Mouse (Mus musculus) brain, embryonic 18.5 days (tissue): ENCODE data around the gene Msh5.
A peak's percentile ranks its signal among the peaks of the same experiment; 100 is the strongest.
"Not testable (repeated sequence)": the region's sequence is repeated elsewhere in the genome, so short reads cannot be mapped to it uniquely, and the experiment has no call there.

Experiments
- DNase-seq: peaks from one replicate; pipeline ENCODE4 v3.0.0-alpha.2; 2012; ENCODE audit warnings: low read depth, low spot score

The Msh5 gene

GRCm38 (mm10) chr17:35002153-35002865, 44.2 kb downstream of the Msh5 start:
- no peak for DNase-seq

- DNase-seq = no peak
Observed at GRCm38 (mm10) chr17:35001452-35002152, 44.9 kb downstream of the Msh5 start.

DNA sequence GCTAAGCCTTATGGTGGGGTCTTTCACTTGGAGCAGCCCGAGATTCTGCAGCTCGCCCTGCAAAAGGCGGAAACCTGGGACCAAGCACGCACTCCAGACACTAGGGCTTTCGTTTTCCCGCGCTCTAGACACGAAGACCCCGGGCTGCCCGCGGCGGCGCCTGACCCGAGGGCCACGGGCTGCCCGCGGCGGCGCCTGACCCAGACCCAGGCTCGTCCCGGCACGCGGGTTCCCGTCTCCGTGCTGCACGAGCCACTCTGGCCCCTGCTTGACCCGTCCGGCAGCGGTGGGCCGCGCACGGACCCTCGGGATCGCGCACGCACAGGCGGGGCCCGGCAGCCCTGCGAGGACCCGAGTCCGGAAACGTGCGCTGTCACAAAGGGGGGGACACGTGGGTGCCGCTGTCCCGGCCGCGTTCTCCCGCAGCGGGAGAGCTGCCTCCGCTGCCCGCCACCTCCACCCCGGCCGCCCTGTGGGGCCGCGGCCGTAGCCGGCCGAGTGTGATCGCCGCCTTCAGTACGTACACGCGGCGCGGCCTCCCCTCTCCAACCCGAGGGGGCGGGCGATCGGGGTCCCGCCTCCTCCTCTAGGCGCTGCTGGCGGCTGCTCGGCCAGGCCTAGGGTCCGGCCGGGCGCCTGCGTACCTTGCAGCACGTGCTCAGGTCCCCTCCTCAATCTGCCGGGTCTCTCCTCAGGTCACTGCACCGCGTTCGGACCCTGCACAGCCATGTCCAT, 45.7 kb downstream of the Msh5 start, which contains the start of gene Vars:
Gene Vars, plus strand, starts transcription at position 271 of the 735 bp plus-strand sequence.
- peak; percentile 60 for DNase-seq

DNA sequence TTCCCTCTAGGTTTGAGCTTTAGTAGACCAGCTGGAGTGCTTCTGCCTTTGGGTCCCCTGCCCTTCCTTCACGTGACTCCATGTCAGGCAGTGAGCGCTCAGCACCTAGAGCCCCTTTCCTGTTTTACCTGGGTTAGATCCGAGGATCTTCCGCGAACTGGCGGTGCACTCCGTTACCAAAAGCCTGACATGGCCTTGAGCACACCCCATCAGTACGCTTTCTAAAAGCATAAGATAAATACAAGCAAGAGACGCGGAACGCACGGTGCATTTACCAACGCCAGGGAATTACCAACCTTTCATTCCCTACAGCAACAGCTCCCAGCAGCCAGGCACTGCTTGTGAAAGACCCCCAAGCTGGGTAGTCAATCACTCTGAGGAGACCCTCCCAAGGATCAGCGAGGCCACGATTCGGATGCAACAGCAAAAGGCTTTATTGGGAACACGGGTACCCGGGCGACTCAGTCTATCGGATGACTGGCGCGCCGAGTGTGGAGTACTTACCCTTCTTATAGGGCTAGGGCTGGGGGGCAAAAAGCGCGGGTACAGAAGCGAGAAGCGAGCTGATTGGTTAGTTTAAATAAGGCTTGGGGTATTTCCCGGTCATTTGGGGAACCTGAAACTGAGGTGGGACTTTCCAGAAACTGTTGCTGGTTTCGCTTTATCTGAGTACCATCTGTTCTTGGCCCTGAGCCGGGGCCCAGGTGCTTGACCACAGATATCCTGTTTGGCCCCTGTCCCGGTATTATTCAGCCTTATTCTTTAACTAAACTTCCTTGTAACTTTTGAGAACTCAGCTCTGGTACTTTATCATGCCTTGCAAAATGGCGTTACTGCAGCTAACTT, 46.5 kb downstream of the Msh5 start:
- DNase-seq = not testable (repeated sequence)

DNA sequence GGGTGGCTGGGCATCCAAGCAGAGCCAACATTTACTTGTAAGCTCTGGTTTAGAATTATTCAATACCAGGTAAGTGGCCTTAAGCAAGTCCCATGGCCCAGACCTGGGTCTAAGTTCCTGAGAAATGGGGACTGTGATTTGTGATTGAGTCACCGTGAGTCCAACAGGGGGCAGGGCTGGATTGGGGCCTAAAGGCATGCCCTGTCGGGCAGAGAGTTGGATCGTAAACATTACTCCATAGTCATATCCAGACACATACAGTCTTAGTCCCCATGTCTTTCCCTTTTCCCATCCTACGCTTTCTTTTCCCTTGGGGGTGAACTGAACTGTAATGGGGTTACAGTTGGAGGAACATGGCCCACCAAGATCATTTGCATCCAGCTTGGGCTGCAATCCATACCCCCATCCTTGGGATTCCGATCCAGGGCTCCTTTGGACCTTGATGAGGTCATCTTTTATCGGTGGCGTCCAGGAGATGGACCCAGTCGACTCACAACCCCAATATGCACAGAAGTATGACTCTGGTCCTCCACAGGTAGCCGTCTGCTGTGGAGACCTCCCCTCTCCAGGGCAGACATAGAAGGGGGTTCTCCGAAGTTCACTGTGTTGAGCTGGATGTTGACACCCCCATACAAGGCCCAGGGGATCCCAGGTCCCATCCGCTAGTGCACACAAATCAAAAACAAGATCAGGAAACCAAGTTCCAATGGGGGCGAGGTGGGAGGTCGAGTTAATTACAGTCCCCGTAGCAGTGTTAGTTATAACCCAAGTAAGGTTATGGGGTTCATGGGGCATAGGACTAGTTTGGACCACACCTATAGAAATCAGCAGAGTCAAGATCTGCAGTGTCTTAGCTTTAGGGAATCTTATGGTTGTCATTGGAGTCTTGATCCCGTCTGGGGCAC, 47.8 kb downstream of the Msh5 start:
- DNase-seq = no peak

GRCm38 (mm10) chr17:34997142-34997483, 49.4 kb downstream of the Msh5 start:
- no peak for DNase-seq

DNA sequence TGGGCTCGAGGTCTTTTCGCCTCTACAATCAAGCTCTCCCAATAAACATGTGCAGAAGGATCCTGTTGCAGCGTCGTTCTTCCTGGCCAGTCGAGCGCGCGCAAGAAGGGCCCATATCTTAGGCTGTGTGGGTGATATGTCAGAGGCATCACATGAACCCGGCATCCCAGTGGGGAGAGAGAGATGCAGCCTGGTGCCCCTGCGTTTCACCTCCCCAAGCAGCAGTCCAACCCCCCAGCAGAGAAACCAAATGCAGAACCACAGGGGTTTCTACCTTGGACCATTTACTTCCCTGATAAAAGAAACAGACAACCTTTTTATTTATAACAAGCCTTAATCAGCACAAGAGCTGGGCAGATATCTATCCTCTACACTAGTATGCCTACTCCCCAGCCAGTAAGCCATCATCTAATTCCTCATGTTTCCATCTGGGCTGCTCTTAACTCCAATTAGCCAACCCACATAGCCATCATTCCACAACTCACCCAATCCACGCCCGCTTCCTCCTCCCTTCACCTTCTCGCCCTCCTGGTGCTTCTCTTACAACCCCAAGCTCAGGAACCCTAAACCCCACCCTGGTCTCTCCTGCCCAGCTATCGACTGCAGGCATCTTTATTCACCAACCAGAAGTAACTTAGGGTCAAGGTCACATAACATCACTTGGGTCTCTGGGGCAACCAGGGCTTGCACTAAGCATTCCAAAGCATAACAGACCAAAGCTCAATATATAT, 50.0 kb downstream of the Msh5 start:
- DNase-seq = no peak

- not testable (repeated sequence) for DNase-seq
Observed at GRCm38 (mm10) chr17:34995927-34996326, 50.6 kb downstream of the Msh5 start.

- not testable (repeated sequence) for DNase-seq
Observed at GRCm38 (mm10) chr17:34995192-34995591, 51.4 kb downstream of the Msh5 start.

- DNase-seq = no peak
Observed at GRCm38 (mm10) chr17:34994751-34995150, 51.8 kb downstream of the Msh5 start.

DNA sequence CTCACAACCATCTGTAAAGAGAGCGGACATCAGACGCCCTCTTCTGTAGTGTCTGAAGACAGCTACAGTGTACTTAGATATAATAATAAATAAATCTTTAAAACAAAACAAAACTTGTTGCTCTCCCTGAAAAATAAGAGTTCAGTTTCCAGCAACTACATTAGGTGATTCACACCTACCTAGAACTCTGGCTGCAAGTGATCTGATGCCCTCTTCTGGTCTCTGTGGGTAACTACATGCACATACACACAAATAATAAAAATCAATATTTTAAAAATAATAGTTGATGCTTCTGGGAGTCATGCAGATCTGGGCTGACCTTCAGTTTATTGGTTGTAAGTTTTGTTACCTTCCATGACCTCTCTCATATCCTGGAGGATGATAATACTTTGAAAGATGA, 62.3 kb downstream of the Msh5 start:
- DNase-seq = no peak

DNA sequence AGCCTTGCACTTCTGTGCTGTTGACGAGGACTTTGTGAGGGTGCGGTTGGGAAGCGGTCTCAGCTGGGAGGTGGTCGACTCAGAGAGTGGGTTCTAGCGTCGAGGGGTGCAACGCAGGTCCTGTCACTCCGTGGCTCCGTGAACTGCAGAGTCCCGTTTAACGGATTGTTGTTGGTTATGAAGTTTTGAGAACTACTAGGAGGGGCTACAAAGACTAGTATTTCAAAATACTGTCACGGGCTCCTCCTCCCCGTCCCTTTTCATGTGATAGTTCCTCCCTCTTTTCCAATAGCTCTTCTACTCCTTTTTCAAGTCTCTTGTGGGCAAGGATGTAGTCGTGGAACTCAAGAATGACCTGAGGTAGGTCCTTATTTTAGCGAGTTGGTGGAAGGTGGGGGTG, 64.2 kb downstream of the Msh5 start:
- DNase-seq = no peak

GRCm38 (mm10) chr17:34981690-34982180, 64.8 kb downstream of the Msh5 start, which contains the start of gene Lsm2:
Gene Lsm2 (plus strand): TSS chr17:34981862.
- DNase-seq = peak; percentile 90

DNA sequence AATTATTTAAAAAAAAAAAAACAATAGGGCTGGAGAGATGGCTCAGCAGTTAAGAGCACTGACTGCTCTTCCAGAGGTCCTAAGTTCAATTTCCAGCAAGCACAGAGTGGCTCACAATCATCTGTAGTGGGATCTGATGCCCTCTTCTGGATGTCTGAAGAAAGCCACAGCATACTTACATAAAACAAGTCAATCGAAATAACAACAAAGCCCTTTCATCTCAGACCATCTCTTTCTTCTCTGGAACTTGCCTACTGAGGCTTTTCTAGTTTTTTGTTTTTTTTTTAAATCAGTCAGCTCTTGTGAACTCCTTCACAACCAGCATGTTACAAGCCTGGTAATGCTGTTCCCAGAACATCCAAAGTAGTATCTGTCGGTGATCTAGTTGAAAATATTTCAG, 65.9 kb downstream of the Msh5 start:
- DNase-seq = no peak

DNA sequence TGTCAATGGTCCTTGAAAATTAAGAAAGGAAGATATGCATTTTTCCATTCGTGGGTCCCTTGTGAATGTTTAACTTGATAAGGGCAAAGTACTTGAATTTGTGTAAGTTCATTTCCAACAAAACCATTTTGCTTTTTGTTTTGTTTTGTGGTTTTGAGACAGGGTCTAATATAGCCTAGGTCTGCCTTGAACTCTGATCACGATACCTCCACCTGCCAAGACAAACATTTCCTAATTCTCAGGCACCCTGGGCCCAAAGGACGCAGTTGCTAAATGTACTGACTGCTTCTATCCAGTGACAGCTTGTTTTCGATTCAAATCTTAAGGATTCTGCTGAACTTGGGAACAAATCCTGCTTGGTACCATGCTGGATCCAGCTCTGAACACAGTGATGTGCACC, 66.9 kb downstream of the Msh5 start:
- DNase-seq = no peak
